Mouse (Mus musculus): Measurements from ENCODE around the gene Vmn1r91.
"Not testable (repeated sequence)": the region's sequence is repeated elsewhere in the genome, so short reads cannot be mapped to it uniquely, and the experiment has no call there.

DNA sequence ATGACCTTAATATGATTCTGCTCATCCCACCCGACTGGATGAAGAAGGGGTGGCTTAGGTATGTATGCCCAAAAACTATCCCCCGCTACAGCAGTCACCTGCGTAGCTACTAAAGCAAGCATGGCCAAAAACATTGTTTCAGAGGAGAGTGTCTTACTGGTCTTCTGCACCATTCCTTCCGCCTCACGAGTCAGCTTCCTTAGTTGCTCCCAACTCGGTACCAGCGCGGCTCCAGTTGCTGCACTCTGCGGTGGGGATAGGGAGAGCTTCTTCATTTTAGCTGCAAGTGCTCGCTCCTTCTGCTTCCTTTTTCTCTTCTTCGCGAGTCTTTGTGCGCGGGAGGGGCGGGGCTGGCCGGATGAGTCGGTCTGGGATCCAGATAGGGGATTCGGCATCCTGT lies 21.4 kb upstream of the Vmn1r91 start:
- TF ChIP-seq CTCF, EP300 (IDR thresholded peaks at IDR 0.05; ENCODE audit: low read depth): not testable (repeated sequence)

Measured in liver, embryonic 14.5 days (tissue).